Mouse (Mus musculus) common myeloid progenitor, adult 5-6 weeks (primary cell): ENCODE results near the gene Cstf2t. TPM values are rescaled to one million over a fixed set of nuclear protein-coding genes. Genes with fewer than 3 reads are reported as not detected.
A peak's percentile ranks its signal among the peaks of the same experiment; 100 is the strongest.

Experiments
- ATAC-seq: replicated peaks from 2 replicates; pipeline ENCODE4 v1.8.0; 2016; ENCODE audit warnings: low read depth, mild to moderate bottlenecking, moderate TSS enrichment, inconsistent platforms; ENCODE audit not compliant: poor library complexity, severe bottlenecking
- total RNA-seq: library from RNA; stranded (forward); fragments of 200-1000, 187-1606 nt; gene quantifications from 2 replicates; pipeline ENCODE4 v1.2.3, GENCODE M21; 2017

Gene Cstf2t
- total RNA-seq: 28.4 and 29.5 TPM in 2 replicates

DNA sequence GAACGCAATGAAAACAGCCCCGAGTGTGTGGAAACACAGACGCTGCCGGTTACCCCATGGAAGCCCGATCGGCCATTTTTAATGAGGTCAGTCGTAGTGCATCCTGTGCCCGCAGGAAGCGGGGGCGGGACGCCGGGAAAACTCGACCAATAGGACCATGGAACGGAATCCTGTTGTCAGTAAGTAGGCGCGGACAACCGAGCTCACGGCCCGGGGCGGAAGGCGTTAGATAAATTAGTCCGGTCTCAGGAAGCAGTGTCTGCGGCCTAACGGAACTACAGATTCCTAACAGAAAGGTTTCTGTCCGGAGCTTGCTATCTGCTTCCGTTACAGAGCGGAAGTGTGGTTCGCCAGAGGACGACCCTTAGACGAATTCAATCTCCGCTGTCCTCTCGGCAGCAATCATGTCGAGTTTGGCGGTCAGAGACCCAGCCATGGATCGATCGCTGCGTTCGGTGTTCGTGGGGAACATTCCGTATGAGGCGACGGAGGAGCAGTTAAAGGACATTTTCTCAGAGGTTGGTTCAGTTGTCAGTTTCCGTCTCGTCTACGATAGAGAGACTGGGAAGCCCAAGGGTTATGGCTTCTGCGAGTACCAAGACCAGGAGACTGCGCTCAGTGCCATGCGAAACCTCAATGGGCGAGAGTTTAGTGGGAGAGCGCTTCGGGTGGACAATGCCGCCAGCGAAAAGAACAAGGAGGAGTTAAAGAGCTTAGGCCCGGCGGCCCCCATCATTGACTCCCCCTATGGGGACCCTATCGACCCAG lies at the start of gene Cstf2t:
Cstf2t (plus strand) TSS at position 176 of the 768 bp plus-strand sequence.
- peak; percentile 99 for ATAC-seq

GRCm38 (mm10) chr19:31038951-31039350 lies 43.7 kb upstream of the Cstf2t start:
- ATAC-seq: no peak

GRCm38 (mm10) chr19:31040948-31041847 lies 41.4 kb upstream of the Cstf2t start:
- ATAC-seq: no peak

- no peak for ATAC-seq
Observed at GRCm38 (mm10) chr19:31046601-31047000, 36.0 kb upstream of the Cstf2t start.

DNA sequence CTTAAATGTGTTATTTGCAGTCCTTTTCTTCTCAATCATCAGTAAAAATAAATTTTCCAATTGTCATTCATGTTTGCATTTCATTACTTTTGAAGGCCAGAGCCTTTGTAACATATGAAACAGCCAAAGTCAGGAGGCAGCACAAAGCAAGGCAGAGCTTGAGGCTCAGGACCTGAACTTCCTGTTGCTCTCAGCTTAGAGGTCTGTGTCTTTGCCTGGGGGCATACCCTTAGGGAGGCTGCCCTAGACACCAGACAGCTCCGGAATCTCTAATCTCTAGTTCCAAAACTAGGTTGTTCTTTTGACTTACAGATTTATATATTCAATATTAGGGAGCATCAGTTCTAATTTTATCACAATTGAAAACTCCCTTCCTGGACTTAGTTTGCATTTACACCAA lies 17.9 kb upstream of the Cstf2t start:
- ATAC-seq: no peak

DNA sequence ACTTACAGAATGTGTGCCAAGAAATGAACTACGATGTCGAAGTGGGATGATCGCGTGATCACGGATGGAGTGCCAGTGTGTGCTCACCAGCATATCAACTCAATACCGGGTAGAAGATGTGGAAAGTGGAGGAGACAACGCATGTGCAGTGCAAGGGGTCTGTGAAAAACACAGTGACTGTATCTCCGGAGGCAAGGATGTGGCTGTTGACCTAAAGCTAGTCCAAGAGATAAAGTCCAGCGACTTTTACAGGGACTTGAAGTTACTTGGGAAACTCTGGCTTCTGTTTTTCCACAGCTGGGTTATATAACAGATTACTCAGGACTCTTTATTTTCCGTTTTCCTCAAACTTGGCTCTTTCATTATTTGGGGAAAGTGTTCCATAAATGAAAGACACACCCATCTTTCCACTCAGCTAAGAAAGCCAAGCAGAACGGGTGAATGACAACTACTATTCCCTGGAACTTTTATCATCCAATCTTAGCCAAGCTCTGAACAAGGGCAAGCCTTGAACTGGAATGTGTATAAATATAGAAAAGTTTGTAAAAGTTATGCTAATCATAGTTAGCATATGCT lies 17.3 kb upstream of the Cstf2t start:
- ATAC-seq: no peak

- ATAC-seq: no peak
Observed at GRCm38 (mm10) chr19:31073959-31074716, 8.5 kb upstream of the Cstf2t start.

- ATAC-seq: no peak
Observed at GRCm38 (mm10) chr19:31074717-31075063, 7.9 kb upstream of the Cstf2t start.

- ATAC-seq: no peak
Observed at GRCm38 (mm10) chr19:31076106-31076505, 6.5 kb upstream of the Cstf2t start.

GRCm38 (mm10) chr19:31078241-31078640 lies 4.4 kb upstream of the Cstf2t start:
- no peak for ATAC-seq

- ATAC-seq: no peak
Observed at GRCm38 (mm10) chr19:31082226-31082625, 411 bp upstream of the Cstf2t start.

GRCm38 (mm10) chr19:31083761-31084160 lies 1.1 kb downstream of the Cstf2t start:
- no peak for ATAC-seq

- ATAC-seq: no peak
Observed at GRCm38 (mm10) chr19:31097857-31098256, 15.2 kb downstream of the Cstf2t start.

GRCm38 (mm10) chr19:31099369-31099768 lies 16.7 kb downstream of the Cstf2t start:
- no peak for ATAC-seq

GRCm38 (mm10) chr19:31104764-31105163 lies 22.1 kb downstream of the Cstf2t start:
- 0 out of 2 replicates have a peak, but pooled peaks have one; percentile 22 for ATAC-seq

- ATAC-seq: no peak
Observed at GRCm38 (mm10) chr19:31106036-31106435, 23.4 kb downstream of the Cstf2t start.

DNA sequence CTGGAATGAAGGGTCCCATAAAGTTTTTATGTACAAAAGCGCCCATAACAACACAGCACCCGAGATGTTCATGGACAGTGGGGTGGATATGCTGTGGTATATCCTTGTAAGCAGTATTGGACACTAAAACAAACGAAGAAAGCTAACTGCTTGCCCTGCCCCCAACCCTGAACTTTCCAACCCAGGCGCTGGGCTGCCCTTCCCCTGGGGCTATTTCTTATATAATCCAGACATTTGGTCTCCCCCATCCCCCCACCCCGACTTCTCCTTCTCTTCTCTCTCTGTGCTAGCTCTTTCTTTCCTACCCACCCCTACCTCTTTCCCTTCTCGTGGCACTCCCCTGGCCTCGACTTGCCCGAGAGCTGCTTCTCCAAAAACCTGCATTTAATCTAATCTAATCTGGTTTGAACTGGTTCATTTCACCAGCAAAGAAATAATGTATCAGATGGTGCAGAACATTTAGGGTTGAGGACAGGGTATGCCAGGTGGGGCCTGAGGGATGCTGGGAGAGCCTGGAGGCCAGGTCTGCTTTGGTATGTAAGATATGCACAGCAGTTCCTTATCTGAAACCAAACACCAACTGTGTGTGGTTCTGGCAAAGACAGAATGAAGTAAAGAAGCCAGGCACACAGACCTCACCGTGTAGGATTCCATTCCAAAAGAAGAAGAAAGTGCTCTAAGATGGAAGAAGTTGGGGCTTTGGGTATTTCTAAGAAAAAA lies 24.4 kb downstream of the Cstf2t start:
- no peak for ATAC-seq

- no peak for ATAC-seq
Observed at GRCm38 (mm10) chr19:31114690-31115089, 32.1 kb downstream of the Cstf2t start.

DNA sequence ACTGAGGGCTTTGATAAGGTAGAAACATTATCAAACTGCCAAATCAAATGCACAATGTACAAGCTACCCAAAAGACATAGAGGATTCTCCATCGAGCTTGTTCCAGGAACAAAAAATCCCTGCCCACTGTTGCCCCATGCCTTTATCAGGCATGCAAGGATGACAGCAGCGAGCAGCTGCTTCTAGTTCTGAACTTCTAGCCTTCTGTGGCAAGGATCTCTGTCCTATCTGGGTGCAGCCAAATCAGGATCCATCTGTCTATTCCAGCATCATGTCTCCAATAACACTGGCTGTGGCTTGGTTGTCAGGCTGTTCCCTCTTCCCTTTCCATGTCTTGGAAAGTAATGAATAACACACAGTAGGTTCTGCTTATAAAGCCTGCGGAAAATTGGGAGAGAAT lies 42.0 kb downstream of the Cstf2t start:
- ATAC-seq: no peak
